In the genomic region with DNA sequence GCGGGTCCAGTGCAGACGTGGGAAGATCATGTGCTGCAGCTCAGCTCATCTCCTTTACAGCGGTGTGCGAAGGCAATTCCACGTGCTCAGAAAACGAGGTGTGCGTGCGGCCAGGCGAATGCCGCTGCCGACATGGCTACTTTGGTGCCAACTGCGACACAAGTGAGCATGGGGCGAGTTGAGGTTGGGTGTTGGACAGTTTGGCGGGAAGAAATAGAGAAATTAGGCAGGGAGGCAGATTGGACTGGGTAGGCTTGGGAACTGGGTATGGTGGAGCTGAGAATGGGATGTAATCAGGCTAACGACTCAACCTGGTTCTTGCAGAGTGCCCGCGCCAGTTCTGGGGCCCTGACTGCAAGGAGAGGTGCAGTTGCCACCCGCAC, we compare ENCODE assay signal across 8 mouse cellular contexts. TPM values are rescaled to one million over a fixed set of nuclear protein-coding genes. Genes with fewer than 3 reads are reported as not detected.
A peak's percentile ranks its signal among the peaks of the same experiment; 100 is the strongest.
DNase-seq lines count a peak whose midpoint lies in the region; ATAC-seq and TF ChIP-seq lines count a peak whose summit lies in the region.

No protein-coding gene starts in this region.

- no peaks in the 10 kb centered on the region for H3K9me3 ChIP-seq in kidney, postnatal 0 days (replicated peaks; ENCODE audit: low read length)
- H3K9me3 ChIP-seq in embryonic facial prominence, embryonic 15.5 days (replicated peaks), result no peaks in the 10 kb centered on the region
- H3K9me3 ChIP-seq in intestine, embryonic 14.5 days (ENCODE audit: control insufficient read depth, low read length), result no peaks in the 10 kb centered on the region
- no peaks in the 10 kb centered on the region for H3K9me3 ChIP-seq in midbrain, postnatal 0 days (ENCODE audit: low read length)

- WGBS in kidney, postnatal 0 days, result 22% methylated on average over 18 of the region's 18 CpGs
- WGBS in embryonic facial prominence, embryonic 15.5 days, result 22% methylated on average over 18 of the region's 18 CpGs
- 30% methylated on average over 18 of the region's 18 CpGs for WGBS in intestine, embryonic 14.5 days
- WGBS in midbrain, postnatal 0 days, result 3% methylated on average over 18 of the region's 18 CpGs

- no peak overlapping the region for H3K9ac ChIP-seq in kidney, postnatal 0 days (ENCODE audit: low read depth, low read length)
- no peak overlapping the region; the same call in 1 of the 2 replicates for H3K9ac ChIP-seq in embryonic facial prominence, embryonic 15.5 days
- H3K9ac ChIP-seq in intestine, embryonic 14.5 days (ENCODE audit: low read length), result no peak overlapping the region
- H3K9ac ChIP-seq in midbrain, postnatal 0 days (replicated peaks; ENCODE audit: low read length, poor library complexity, severe bottlenecking), result peak overlapping the region; percentile 54

- peaks cover 39% of the 10 kb centered on the region for H3K4me1 ChIP-seq in kidney, postnatal 0 days (replicated peaks; ENCODE audit: insufficient read depth, low read length)
- H3K4me1 ChIP-seq in embryonic facial prominence, embryonic 15.5 days, result peaks cover 90% of the 10 kb centered on the region
- H3K4me1 ChIP-seq in intestine, embryonic 14.5 days (replicated peaks; ENCODE audit: control insufficient read depth, insufficient read depth, low read length), result peaks cover 67% of the 10 kb centered on the region
- H3K4me1 ChIP-seq in midbrain, postnatal 0 days (ENCODE audit: insufficient read depth, low read length), result peaks cover 30% of the 10 kb centered on the region

- H3K4me2 ChIP-seq in kidney, postnatal 0 days (ENCODE audit: low read length), result peak overlapping the region; percentile 50
- peak overlapping the region; percentile 81 for H3K4me2 ChIP-seq in embryonic facial prominence, embryonic 15.5 days (replicated peaks)
- peak overlapping the region; percentile 45 for H3K4me2 ChIP-seq in intestine, embryonic 14.5 days (ENCODE audit: low read length)
- H3K4me2 ChIP-seq in midbrain, postnatal 0 days (ENCODE audit: low read depth, low read length, poor library complexity, severe bottlenecking), result peak overlapping the region; percentile 75

- intact Hi-C loops in left cerebral cortex, postnatal 36 days (cut with DNase I), result no loop called here

- no peaks in the 10 kb centered on the region for H3K36me3 ChIP-seq in kidney, postnatal 0 days (ENCODE audit: insufficient read depth, low read length)
- no peaks in the 10 kb centered on the region; the same call in 1 of the 2 replicates for H3K36me3 ChIP-seq in embryonic facial prominence, embryonic 15.5 days
- peaks cover 9% of the 10 kb centered on the region; the same call in 1 of the 2 replicates for H3K36me3 ChIP-seq in intestine, embryonic 14.5 days (ENCODE audit: control insufficient read depth, insufficient read depth, low read length)
- H3K36me3 ChIP-seq in midbrain, postnatal 0 days (ENCODE audit: insufficient read depth, low read length), result no peaks in the 10 kb centered on the region

- H3K4me3 ChIP-seq in kidney, postnatal 0 days (replicated peaks; ENCODE audit: low read depth, low read length), result peak overlapping the region; percentile 25
- peak overlapping the region; percentile 28 for H3K4me3 ChIP-seq in embryonic facial prominence, embryonic 15.5 days (replicated peaks)
- H3K4me3 ChIP-seq in intestine, embryonic 14.5 days (ENCODE audit: low read depth, low read length), result peak overlapping the region; percentile 22
- peak overlapping the region; percentile 41 for H3K4me3 ChIP-seq in midbrain, postnatal 0 days (ENCODE audit: low read depth, low read length)

- no peak for ATAC-seq in kidney, postnatal 0 days (replicated peaks; ENCODE audit: low FRiP score, low read depth)
- no peak for ATAC-seq in embryonic facial prominence, embryonic 15.5 days (ENCODE audit: insufficient number of reproducible peaks, low FRiP score, low TSS enrichment, low read depth)
- ATAC-seq in intestine, embryonic 14.5 days (replicated peaks; ENCODE audit: low FRiP score, low TSS enrichment, low read depth), result no peak
- ATAC-seq in midbrain, postnatal 0 days (ENCODE audit: low FRiP score), result 0 out of 2 replicates have a peak, but pooled peaks have one; percentile 0

- peaks cover 39% of the 10 kb centered on the region for H3K27me3 ChIP-seq in kidney, postnatal 0 days (ENCODE audit: insufficient read depth, low read length)
- H3K27me3 ChIP-seq in embryonic facial prominence, embryonic 15.5 days, result peaks cover 39% of the 10 kb centered on the region
- H3K27me3 ChIP-seq in intestine, embryonic 14.5 days (replicated peaks; ENCODE audit: control insufficient read depth, insufficient read depth, low read length), result peaks cover 63% of the 10 kb centered on the region
- H3K27me3 ChIP-seq in midbrain, postnatal 0 days (ENCODE audit: insufficient read depth, low read length), result peaks cover 74% of the 10 kb centered on the region

- no peak for TF ChIP-seq CTCF in kidney, postnatal 0 days (IDR thresholded peaks at IDR 0.05; ENCODE audit: low read depth)
- no peak for TF ChIP-seq CTCF in midbrain, postnatal 0 days (IDR thresholded peaks at IDR 0.05)

- DNase-seq in kidney, postnatal 0 days (ENCODE audit: low spot score), result no peak
- no peak for DNase-seq in kidney, adult 8-10 months
- DNase-seq in intestine, embryonic 14.5 days (ENCODE audit: low spot score), result peak; percentile 70
- DNase-seq in midbrain, postnatal 0 days (ENCODE audit: low spot score), result no peak
- no peak for DNase-seq in cerebellum, postnatal 4 days (ENCODE audit: low spot score in 2 of 2)
- DNase-seq in left cerebral cortex, postnatal 36 days (ENCODE audit: low spot score in 2 of 2), result no peak
- DNase-seq in frontal cortex, adult 2 months (ENCODE audit: extremely low spot score in 1 of 2, low spot score in 1 of 2), result no peak

- no peak overlapping the region for H3K27ac ChIP-seq in kidney, postnatal 0 days
- no peak overlapping the region for H3K27ac ChIP-seq in embryonic facial prominence, embryonic 15.5 days (replicated peaks)
- no peak overlapping the region for H3K27ac ChIP-seq in intestine, embryonic 14.5 days (ENCODE audit: low read depth)
- H3K27ac ChIP-seq in midbrain, postnatal 0 days (ENCODE audit: low read depth, low read length), result no peak overlapping the region

RNA-seq across cellular contexts. Expression of a gene that starts 5.4 kb away (rescaled TPM):
- 12.2 and 18.7 TPM in 2 replicates for polyA plus RNA-seq in kidney, postnatal 0 days (2015; fragmentation: Nextera tagmentation; extraction: Ambion mirVana)
- polyA plus RNA-seq in embryonic facial prominence, embryonic 15.5 days (2015; fragmentation: Nextera tagmentation; extraction: Ambion mirVana), result 40.7 and 43.4 TPM in 2 replicates
- polyA plus RNA-seq in intestine, embryonic 14.5 days (2014; fragmentation: Nextera tagmentation; extraction: Ambion mirVana), result 16.2 and 18.2 TPM in 2 replicates
- total RNA-seq in midbrain, postnatal 0 days (2014; rRNA removed), result 8.5 and 12.6 TPM in 2 replicates
- polyA plus RNA-seq in midbrain, postnatal 0 days (2015; fragmentation: Nextera tagmentation; extraction: Ambion mirVana), result 2.1 and 2.4 TPM in 2 replicates
- 1 to 10 TPM; 3.4 to 3.8 TPM for total RNA-seq in left cerebral cortex, postnatal 36 days (2021)
- 4.7 and 4.8 TPM in 2 replicates for polyA plus RNA-seq in frontal cortex, adult 2 months (2012; rRNA removed)

RNA-seq across cellular contexts. Expression of a gene that starts 30.5 kb away (rescaled TPM):
- polyA plus RNA-seq in kidney, postnatal 0 days (2015; fragmentation: Nextera tagmentation; extraction: Ambion mirVana), result 1.7 and 2.2 TPM in 2 replicates
- polyA plus RNA-seq in embryonic facial prominence, embryonic 15.5 days (2015; fragmentation: Nextera tagmentation; extraction: Ambion mirVana), result 0.30 and 0.52 TPM in 2 replicates
- polyA plus RNA-seq in intestine, embryonic 14.5 days (2014; fragmentation: Nextera tagmentation; extraction: Ambion mirVana), result 0.13 TPM in 1 of 2 replicates, not detected in the other
- total RNA-seq in midbrain, postnatal 0 days (2014; rRNA removed), result 7.0 and 13.5 TPM in 2 replicates
- 7.8 and 8.5 TPM in 2 replicates for polyA plus RNA-seq in midbrain, postnatal 0 days (2015; fragmentation: Nextera tagmentation; extraction: Ambion mirVana)
- 1 to 10 TPM; 2.9 to 4.6 TPM for total RNA-seq in left cerebral cortex, postnatal 36 days (2021)
- 4.0 and 4.1 TPM in 2 replicates for polyA plus RNA-seq in frontal cortex, adult 2 months (2012; rRNA removed)

RNA-seq across cellular contexts. Expression of a gene that starts 35.7 kb away (rescaled TPM):
- 131 and 147 TPM in 2 replicates for polyA plus RNA-seq in kidney, postnatal 0 days (2015; fragmentation: Nextera tagmentation; extraction: Ambion mirVana)
- 2.8 and 3.9 TPM in 2 replicates for polyA plus RNA-seq in embryonic facial prominence, embryonic 15.5 days (2015; fragmentation: Nextera tagmentation; extraction: Ambion mirVana)
- 2.4 and 2.7 TPM in 2 replicates for polyA plus RNA-seq in intestine, embryonic 14.5 days (2014; fragmentation: Nextera tagmentation; extraction: Ambion mirVana)
- total RNA-seq in midbrain, postnatal 0 days (2014; rRNA removed), result 2.4 and 12.8 TPM in 2 replicates
- 1.7 and 2.0 TPM in 2 replicates for polyA plus RNA-seq in midbrain, postnatal 0 days (2015; fragmentation: Nextera tagmentation; extraction: Ambion mirVana)
- 10 to 100 TPM; 11.7 to 14.4 TPM for total RNA-seq in left cerebral cortex, postnatal 36 days (2021)
- polyA plus RNA-seq in frontal cortex, adult 2 months (2012; rRNA removed), result 16.3 and 19.9 TPM in 2 replicates

RNA-seq across cellular contexts. Expression of a gene that starts 43.0 kb away (rescaled TPM):
- polyA plus RNA-seq in kidney, postnatal 0 days (2015; fragmentation: Nextera tagmentation; extraction: Ambion mirVana), result 39.3 and 42.8 TPM in 2 replicates
- polyA plus RNA-seq in embryonic facial prominence, embryonic 15.5 days (2015; fragmentation: Nextera tagmentation; extraction: Ambion mirVana), result 91.5 and 93.4 TPM in 2 replicates
- polyA plus RNA-seq in intestine, embryonic 14.5 days (2014; fragmentation: Nextera tagmentation; extraction: Ambion mirVana), result 66.5 and 70.8 TPM in 2 replicates
- 150 and 156 TPM in 2 replicates for total RNA-seq in midbrain, postnatal 0 days (2014; rRNA removed)
- polyA plus RNA-seq in midbrain, postnatal 0 days (2015; fragmentation: Nextera tagmentation; extraction: Ambion mirVana), result 79.3 and 82.6 TPM in 2 replicates
- 100 to 1,000 TPM in 1 of 2 experiments, 10 to 100 TPM in 1; 92.5 to 110 TPM for total RNA-seq in left cerebral cortex, postnatal 36 days (2021)
- 88.5 and 106 TPM in 2 replicates for polyA plus RNA-seq in frontal cortex, adult 2 months (2012; rRNA removed)
